9 mouse cellular contexts compared by ENCODE assay signal in the genomic region with DNA sequence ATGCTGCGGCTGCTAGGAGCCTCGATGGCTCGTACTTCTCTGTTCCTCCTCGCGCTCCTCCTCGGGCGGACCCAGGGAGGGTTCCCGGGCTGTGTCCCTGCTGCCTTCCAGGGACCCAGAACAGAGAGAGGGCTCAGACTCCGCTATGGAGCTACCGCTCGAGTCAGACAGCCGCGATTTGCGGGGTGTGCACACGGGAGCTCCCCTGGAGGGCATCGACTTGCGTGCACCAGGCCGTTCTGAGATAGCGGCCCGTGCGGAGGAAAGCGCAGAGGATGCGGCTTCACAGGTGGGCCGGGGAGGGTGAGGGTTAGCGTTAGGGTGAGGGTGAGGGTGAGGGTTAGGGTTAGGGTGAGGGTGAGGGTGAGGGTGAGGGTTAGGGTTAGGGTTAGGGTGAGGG. TPM values are rescaled to one million over a fixed set of nuclear protein-coding genes. Genes with fewer than 3 reads are reported as not detected.
A peak's percentile ranks its signal among the peaks of the same experiment; 100 is the strongest.
DNase-seq lines count a peak whose midpoint lies in the region; ATAC-seq and TF ChIP-seq lines count a peak whose summit lies in the region.
"Had no signal": no experiment of that assay in that cellular context is flagged by ENCODE, and none has a peak within 500 bp of the region (broad histone marks: within the 10 kb centered on the region; RNA-seq: fewer than 3 reads in every experiment).

No protein-coding gene starts in this region.

- H3K27ac ChIP-seq in gastrocnemius, adult 2 months, result no peak overlapping the region
- H3K27ac ChIP-seq in ES-Bruce4 (ENCODE audit: insufficient read depth, low read length), result no peak overlapping the region
- no peak overlapping the region for H3K27ac ChIP-seq in hindbrain, embryonic 14.5 days
- H3K27ac ChIP-seq in midbrain, embryonic 14.5 days (replicated peaks; ENCODE audit: low read depth, low read length), result no peak overlapping the region

- no peak for TF ChIP-seq EP300 in ES-Bruce4 (IDR thresholded peaks at IDR 0.05; ENCODE audit: insufficient read depth, low read depth, low read length)

- no peak for ATAC-seq in hindbrain, embryonic 14.5 days (ENCODE audit: low FRiP score)
- no peak for ATAC-seq in midbrain, embryonic 14.5 days (ENCODE audit: low FRiP score, low TSS enrichment)

- TF ChIP-seq POLR2A in ES-Bruce4 (IDR thresholded peaks at IDR 0.05; ENCODE audit: insufficient read depth, low read length), result no peak

- DNase-seq in gastrocnemius, adult 2 months, result peak; percentile 18
- DNase-seq in gastrocnemius, postnatal 14 days, result no peak
- DNase-seq in hindbrain, embryonic 14.5 days (ENCODE audit: low spot score), result no peak
- DNase-seq in midbrain, embryonic 14.5 days, result peak; percentile 11
- no peak for DNase-seq in layer of hippocampus, adult 9-10 months (ENCODE audit: low spot score)
- DNase-seq in frontal cortex, postnatal 10 days (ENCODE audit: low spot score in 2 of 2), result no peak
- no peak for DNase-seq in adrenal gland, adult 2 months

- no peaks in the 10 kb centered on the region for H3K4me1 ChIP-seq in ES-Bruce4 (ENCODE audit: control insufficient read depth, insufficient read depth, low read length)
- H3K4me1 ChIP-seq in hindbrain, embryonic 14.5 days (replicated peaks; ENCODE audit: control insufficient read depth, insufficient read depth, low read length), result peaks cover 22% of the 10 kb centered on the region
- peaks cover 20% of the 10 kb centered on the region for H3K4me1 ChIP-seq in midbrain, embryonic 14.5 days (ENCODE audit: control insufficient read depth, insufficient read depth, low read length)

- no peaks in the 10 kb centered on the region for H3K27me3 ChIP-seq in ES-Bruce4 (ENCODE audit: control insufficient read depth, insufficient read depth, low read length, poor library complexity, severe bottlenecking)
- peaks cover 28% of the 10 kb centered on the region for H3K27me3 ChIP-seq in hindbrain, embryonic 14.5 days (ENCODE audit: control insufficient read depth, insufficient read depth, low read length)
- peaks cover 19% of the 10 kb centered on the region for H3K27me3 ChIP-seq in midbrain, embryonic 14.5 days (ENCODE audit: control insufficient read depth, insufficient read depth, low read length)

- no peak for TF ChIP-seq CTCF in gastrocnemius, adult 2 months (IDR thresholded peaks at IDR 0.05)
- TF ChIP-seq CTCF in ES-Bruce4 (IDR thresholded peaks at IDR 0.05; ENCODE audit: low read depth, low read length), result no peak

- no peaks in the 10 kb centered on the region for H3K9me3 ChIP-seq in ES-Bruce4 (replicated peaks; ENCODE audit: control insufficient read depth, insufficient read depth, low read length, poor library complexity, severe bottlenecking)
- H3K9me3 ChIP-seq in hindbrain, embryonic 14.5 days (ENCODE audit: control insufficient read depth, low read length), result no peaks in the 10 kb centered on the region
- no peaks in the 10 kb centered on the region for H3K9me3 ChIP-seq in midbrain, embryonic 14.5 days (ENCODE audit: control insufficient read depth, low read length)

- H3K9ac ChIP-seq in ES-Bruce4 (ENCODE audit: low read depth, poor library complexity, severe bottlenecking), result peak overlapping the region; percentile 41
- peak overlapping the region; percentile 32 for H3K9ac ChIP-seq in hindbrain, embryonic 14.5 days
- H3K9ac ChIP-seq in midbrain, embryonic 14.5 days (replicated peaks; ENCODE audit: low read length), result peak overlapping the region; percentile 29; the same call in 1 of the 2 replicates

- H3K4me2 ChIP-seq in hindbrain, embryonic 14.5 days (replicated peaks), result peak overlapping the region; percentile 43
- H3K4me2 ChIP-seq in midbrain, embryonic 14.5 days (ENCODE audit: low read length), result peak overlapping the region; percentile 46

- 3% methylated on average over 25 of the region's 25 CpGs for WGBS in hindbrain, embryonic 14.5 days
- WGBS in midbrain, embryonic 14.5 days, result 3% methylated on average over 25 of the region's 25 CpGs

- H3K4me3 ChIP-seq in gastrocnemius, adult 2 months, result peak overlapping the region; percentile 46
- peak overlapping the region; percentile 45 for H3K4me3 ChIP-seq in ES-Bruce4 (ENCODE audit: low read depth, low read length)
- H3K4me3 ChIP-seq in hindbrain, embryonic 14.5 days (replicated peaks; ENCODE audit: low read length), result peak overlapping the region; percentile 15
- peak overlapping the region; percentile 28 for H3K4me3 ChIP-seq in midbrain, embryonic 14.5 days (replicated peaks; ENCODE audit: low read depth, low read length)

- intact Hi-C loops in gastrocnemius, adult 2 months (cut with DNase I), result loop anchor here (5.0 kb wide), 1 partner anchor 67 kb away; no protein-coding TSS in a partner anchor
- intact Hi-C loops in gastrocnemius, postnatal 14 days (cut with DNase I; ENCODE audit: low total_unique reads), result loop anchor here (5.0 kb wide), 1 partner anchor 48 kb away; no protein-coding TSS in a partner anchor

- H3K36me3 ChIP-seq in ES-Bruce4 (ENCODE audit: control insufficient read depth, insufficient read depth, low read length, poor library complexity, severe bottlenecking), result no peaks in the 10 kb centered on the region
- no peaks in the 10 kb centered on the region for H3K36me3 ChIP-seq in hindbrain, embryonic 14.5 days (replicated peaks; ENCODE audit: control insufficient read depth, insufficient read depth)
- no peaks in the 10 kb centered on the region for H3K36me3 ChIP-seq in midbrain, embryonic 14.5 days (ENCODE audit: control insufficient read depth, insufficient read depth, low read length)

RNA-seq across cellular contexts. Expression of a gene that starts 8.9 kb away (rescaled TPM):
- total RNA-seq in gastrocnemius, adult 2 months (2021), result not detected
- not detected for total RNA-seq in gastrocnemius, postnatal 14 days (2021)
- not detected in 2 replicates for polyA plus RNA-seq in ES-Bruce4 (2011; ENCODE audit: insufficient read depth, insufficient read length, low read depth, missing spikeins)
- 1.9 and 2.3 TPM in 2 replicates for polyA plus RNA-seq in hindbrain, embryonic 14.5 days (2014; fragmentation: Nextera tagmentation; extraction: Ambion mirVana)
- 1.4 and 2.4 TPM in 2 replicates for polyA plus RNA-seq in midbrain, embryonic 14.5 days (2014; fragmentation: Nextera tagmentation; extraction: Ambion mirVana)
- total RNA-seq in adrenal gland, adult 2 months (2021), result under 1 TPM in 1 of 2 experiments, not detected in 1; 0.38 TPM
- polyA plus RNA-seq in adrenal gland, adult 2 months (2012; rRNA removed), result 0.30 and 0.61 TPM in 2 replicates

RNA-seq across cellular contexts. Expression of a gene that starts 21.3 kb away (rescaled TPM):
- total RNA-seq in gastrocnemius, adult 2 months (2021), result 1 to 10 TPM in 1 of 2 experiments, under 1 TPM in 1; 0.75 to 2.1 TPM
- under 1 TPM; 0.64 to 0.82 TPM for total RNA-seq in gastrocnemius, postnatal 14 days (2021)
- 2.4 and 2.9 TPM in 2 replicates for polyA plus RNA-seq in ES-Bruce4 (2011; ENCODE audit: insufficient read depth, insufficient read length, low read depth, missing spikeins)
- polyA plus RNA-seq in hindbrain, embryonic 14.5 days (2014; fragmentation: Nextera tagmentation; extraction: Ambion mirVana), result 0.79 TPM in 1 of 2 replicates, not detected in the other
- 0.47 and 0.49 TPM in 2 replicates for polyA plus RNA-seq in midbrain, embryonic 14.5 days (2014; fragmentation: Nextera tagmentation; extraction: Ambion mirVana)
- 1 to 10 TPM in 1 of 2 experiments, under 1 TPM in 1; 0.61 to 1.2 TPM for total RNA-seq in adrenal gland, adult 2 months (2021)
- polyA plus RNA-seq in adrenal gland, adult 2 months (2012; rRNA removed), result 4.4 and 5.0 TPM in 2 replicates

RNA-seq across cellular contexts. Expression of a gene that starts 24.3 kb away (rescaled TPM):
- total RNA-seq in gastrocnemius, adult 2 months (2021), result not detected
- not detected for total RNA-seq in gastrocnemius, postnatal 14 days (2021)
- polyA plus RNA-seq in ES-Bruce4 (2011; ENCODE audit: insufficient read depth, insufficient read length, low read depth, missing spikeins), result 2.5 and 3.3 TPM in 2 replicates
- 0.11 TPM in 1 of 2 replicates, not detected in the other for polyA plus RNA-seq in hindbrain, embryonic 14.5 days (2014; fragmentation: Nextera tagmentation; extraction: Ambion mirVana)
- 0.28 TPM in 1 of 2 replicates, not detected in the other for polyA plus RNA-seq in midbrain, embryonic 14.5 days (2014; fragmentation: Nextera tagmentation; extraction: Ambion mirVana)
- under 1 TPM in 1 of 2 experiments, not detected in 1; 0.21 TPM for total RNA-seq in adrenal gland, adult 2 months (2021)
- polyA plus RNA-seq in adrenal gland, adult 2 months (2012; rRNA removed), result 0.13 and 0.19 TPM in 2 replicates
- polyA plus RNA-seq: C2C12 had no signal

RNA-seq across cellular contexts. Expression of a gene that starts 42.2 kb away (rescaled TPM):
- 10 to 100 TPM; 75.7 to 81.5 TPM for total RNA-seq in gastrocnemius, adult 2 months (2021)
- 10 to 100 TPM; 77.4 to 78.0 TPM for total RNA-seq in gastrocnemius, postnatal 14 days (2021)
- 82.8 and 88.9 TPM in 2 replicates for polyA plus RNA-seq in ES-Bruce4 (2011; ENCODE audit: insufficient read depth, insufficient read length, low read depth, missing spikeins)
- 112 and 114 TPM in 2 replicates for polyA plus RNA-seq in hindbrain, embryonic 14.5 days (2014; fragmentation: Nextera tagmentation; extraction: Ambion mirVana)
- 105 and 112 TPM in 2 replicates for polyA plus RNA-seq in midbrain, embryonic 14.5 days (2014; fragmentation: Nextera tagmentation; extraction: Ambion mirVana)
- 100 to 1,000 TPM; 260 to 282 TPM for total RNA-seq in adrenal gland, adult 2 months (2021)
- 47.5 and 50.7 TPM in 2 replicates for polyA plus RNA-seq in adrenal gland, adult 2 months (2012; rRNA removed)

RNA-seq across cellular contexts. Expression of a gene that starts 42.5 kb away (rescaled TPM):
- total RNA-seq in gastrocnemius, adult 2 months (2021), result 1 to 10 TPM in 1 of 2 experiments, under 1 TPM in 1; 0.92 to 2.0 TPM
- 1 to 10 TPM; 2.6 TPM for total RNA-seq in gastrocnemius, postnatal 14 days (2021)
- polyA plus RNA-seq in ES-Bruce4 (2011; ENCODE audit: insufficient read depth, insufficient read length, low read depth, missing spikeins), result 2.5 and 2.6 TPM in 2 replicates
- 38.4 and 38.8 TPM in 2 replicates for polyA plus RNA-seq in hindbrain, embryonic 14.5 days (2014; fragmentation: Nextera tagmentation; extraction: Ambion mirVana)
- polyA plus RNA-seq in midbrain, embryonic 14.5 days (2014; fragmentation: Nextera tagmentation; extraction: Ambion mirVana), result 36.3 and 38.7 TPM in 2 replicates
- 1 to 10 TPM; 5.1 to 8.5 TPM for total RNA-seq in adrenal gland, adult 2 months (2021)
- 14.7 and 18.3 TPM in 2 replicates for polyA plus RNA-seq in adrenal gland, adult 2 months (2012; rRNA removed)

Comparison
In these comparisons a context has a peak if more than half of its experiments do, and no peak if none do; other contexts are left out.
1. DNase-seq: peak in gastrocnemius, adult 2 months (single experiment) and midbrain, embryonic 14.5 days (single experiment); none in gastrocnemius, postnatal 14 days (single experiment), hindbrain, embryonic 14.5 days (single experiment), layer of hippocampus, adult 9-10 months (single experiment), frontal cortex, postnatal 10 days (0 of 2) and adrenal gland, adult 2 months (single experiment).
2. Peak in every context shown above with its lines, with median percentiles within 50 percentile points of each other: H3K4me3 ChIP-seq and H3K9ac ChIP-seq.